Mouse (Mus musculus) G1E (cell line): Measurements from ENCODE around the gene Mrpl51. TPM values are rescaled to one million over a fixed set of nuclear protein-coding genes. Genes with fewer than 3 reads are reported as not detected.

Source experiments
- ATAC-seq: 2 replicates; pipeline ENCODE4 v1.8.0; 2016; ENCODE audit warnings: mild to moderate bottlenecking; ENCODE audit not compliant: insufficient number of reproducible peaks, poor library complexity, low FRiP score, severe bottlenecking; ENCODE audit errors: extremely low read depth
- DNase-seq: peaks from one replicate; pipeline ENCODE4 v3.0.0; 2012; ENCODE audit warnings: low spot score
- H3K27me3 ChIP-seq: 2 replicates; pipeline ENCODE4 v1.6.1; 2012; ENCODE audit warnings: mild to moderate bottlenecking, low read length, inconsistent platforms; ENCODE audit not compliant: insufficient read depth
- H3K36me3 ChIP-seq: replicated peaks from 2 replicates; pipeline ENCODE3; 2012; ENCODE audit warnings: mild to moderate bottlenecking, inconsistent platforms
- H3K4me1 ChIP-seq: 2 replicates; pipeline ENCODE4 v1.6.1; 2012; ENCODE audit warnings: low read depth, low read length, inconsistent platforms, mixed read lengths; ENCODE audit not compliant: insufficient read depth
- H3K4me3 ChIP-seq: 2 replicates; pipeline ENCODE4 v1.5.1; 2012; ENCODE audit warnings: low read depth, mild to moderate bottlenecking, inconsistent platforms, low read length, moderate library complexity, mixed read lengths
- H3K9me3 ChIP-seq: replicated peaks from 2 replicates; pipeline ENCODE4 v1.6.1; 2012; ENCODE audit warnings: inconsistent platforms
- CTCF ChIP-seq: IDR thresholded peaks from 2 replicates; pipeline ENCODE4 v1.5.1; 2012; ENCODE audit warnings: low read depth, low read length, inconsistent platforms, mixed read lengths
- GATA1 ChIP-seq: IDR thresholded peaks from 2 replicates; pipeline ENCODE4 v1.6.1; 2012; ENCODE audit warnings: borderline replicate concordance, low read length, inconsistent platforms, mixed read lengths
- GATA2 ChIP-seq: IDR thresholded peaks from 2 replicates; pipeline ENCODE4 v1.6.1; 2012; ENCODE audit warnings: low read depth, low read length, inconsistent platforms, borderline replicate concordance
- POLR2AphosphoS5 ChIP-seq: IDR thresholded peaks from 2 replicates; pipeline ENCODE4 v1.6.1; 2012; ENCODE audit warnings: low read depth, low read length, inconsistent platforms; ENCODE audit not compliant: insufficient replicate concordance
- TAL1 ChIP-seq: conservative IDR thresholded peaks from 2 replicates; pipeline ENCODE4 v1.6.1; 2012; ENCODE audit warnings: low read depth, low read length, inconsistent platforms, mixed read lengths
- polyA plus RNA-seq: library from polyadenylated mRNA; stranded (reverse); fragments of >175 nt; gene quantifications from 2 replicates; pipeline ENCODE4 v1.2.3, GENCODE M21; 2012
- total RNA-seq, 2 experiments: library from RNA; stranded (forward) in 1 of 2; stranded (reverse) in 1 of 2; fragments of 200-1000 nt in 1 of 2; fragments of >200 nt in 1 of 2; fragmentation: Nextera tagmentation in 1 of 2; gene quantifications; 2 replicates each; pipeline ENCODE4 v1.2.3; 2014 to 2017

The Mrpl51 gene
- total RNA-seq (2014; fragmentation: Nextera tagmentation): 51.3 and 59.6 TPM in 2 replicates
- total RNA-seq (2017): 143 and 156 TPM in 2 replicates
- polyA plus RNA-seq: 114 and 162 TPM in 2 replicates

- Histone ChIP-seq H3K9me3 (no peaks in the 10 kb centered on the region), H3K4me3 (peak within 1 kb of the TSS; percentile 88), H3K27me3 (no peaks in the 10 kb centered on the region), H3K4me1 (peaks cover 28% of the 10 kb centered on the region), H3K36me3 (peaks cover 61% of the 10 kb centered on the region)
- TF ChIP-seq GATA1 (no peak), CTCF (no peak), POLR2AphosphoS5 (no peak), TAL1 (no peak), GATA2 (no peak)
- ATAC-seq (peak; percentile 80), DNase-seq (peak; percentile 85)
Measured at GRCm38 (mm10) chr6:125191332-125192015, at the start of gene Mrpl51, which contains the start of gene Ncapd2. Gene Mrpl51 (plus strand): TSS chr6:125191801. Gene Ncapd2 (minus strand): TSS chr6:125191701.

GRCm38 (mm10) chr6:125142436-125142835, 49.2 kb upstream of the Mrpl51 start:
- no peaks in the 10 kb centered on the region for H3K27me3 ChIP-seq
- H3K4me1 ChIP-seq: peaks cover 88% of the 10 kb centered on the region
- no peak for DNase-seq
- TF ChIP-seq POLR2AphosphoS5 (no peak), TAL1 (no peak), GATA2 (no peak), CTCF (no peak), GATA1 (no peak)
- ATAC-seq: no peak
- peaks cover 91% of the 10 kb centered on the region for H3K36me3 ChIP-seq
- no peaks in the 10 kb centered on the region for H3K9me3 ChIP-seq
- no peak overlapping the region for H3K4me3 ChIP-seq

GRCm38 (mm10) chr6:125143128-125143527, 48.5 kb upstream of the Mrpl51 start:
- peaks cover 91% of the 10 kb centered on the region for H3K36me3 ChIP-seq

GRCm38 (mm10) chr6:125143904-125144303, 47.7 kb upstream of the Mrpl51 start:
- Histone ChIP-seq H3K4me3 (peak overlapping the region; percentile 16; the same call in 1 of the 2 replicates), H3K27me3 (no peaks in the 10 kb centered on the region), H3K9me3 (no peaks in the 10 kb centered on the region), H3K36me3 (peaks cover 91% of the 10 kb centered on the region), H3K4me1 (peaks cover 90% of the 10 kb centered on the region)
- TF ChIP-seq GATA2 (no peak), GATA1 (no peak), POLR2AphosphoS5 (no peak), TAL1 (no peak)
- ATAC-seq (no peak), DNase-seq (no peak)

More at GRCm38 (mm10) chr6:125143128-125143527, 48.5 kb upstream of the Mrpl51 start:
- no peaks in the 10 kb centered on the region for H3K9me3 ChIP-seq
- no peak overlapping the region for H3K4me3 ChIP-seq
- H3K27me3 ChIP-seq: no peaks in the 10 kb centered on the region
- no peak for ATAC-seq
- H3K4me1 ChIP-seq: peaks cover 89% of the 10 kb centered on the region
- DNase-seq: no peak
- no peak for TF ChIP-seq GATA1
- no peak for TF ChIP-seq GATA2
- no peak for TF ChIP-seq POLR2AphosphoS5
- TF ChIP-seq CTCF: no peak
- TF ChIP-seq TAL1: no peak

- peak; percentile 95 for ATAC-seq
- H3K36me3 ChIP-seq: peaks cover 90% of the 10 kb centered on the region
- peak within 1 kb of the TSS; percentile 87 for H3K4me3 ChIP-seq
Measured at GRCm38 (mm10) chr6:125145001-125145400, 46.6 kb upstream of the Mrpl51 start, which contains the start of gene Iffo1. Gene Iffo1 (plus strand): TSS chr6:125145241.

GRCm38 (mm10) chr6:125145479-125145951, 46.1 kb upstream of the Mrpl51 start:
- Histone ChIP-seq H3K9me3 (no peaks in the 10 kb centered on the region), H3K4me1 (peaks cover 86% of the 10 kb centered on the region), H3K27me3 (no peaks in the 10 kb centered on the region), H3K36me3 (peaks cover 89% of the 10 kb centered on the region), H3K4me3 (peak overlapping the region; percentile 87)
- DNase-seq (no peak), ATAC-seq (no peak)
- TF ChIP-seq GATA1 (no peak), POLR2AphosphoS5 (no peak), CTCF (no peak), GATA2 (no peak), TAL1 (no peak)

More at GRCm38 (mm10) chr6:125145001-125145400, 46.6 kb upstream of the Mrpl51 start, which contains the start of gene Iffo1:
- Histone ChIP-seq H3K9me3 (no peaks in the 10 kb centered on the region), H3K4me1 (peaks cover 89% of the 10 kb centered on the region), H3K27me3 (no peaks in the 10 kb centered on the region)
- DNase-seq: peak; percentile 99
- TF ChIP-seq TAL1: no peak
- TF ChIP-seq POLR2AphosphoS5: no peak
- TF ChIP-seq CTCF: no peak
- TF ChIP-seq GATA1: no peak
- TF ChIP-seq GATA2: no peak
